Mouse (Mus musculus) myocyte (in vitro differentiated cells): ENCODE results near the gene Taf1c. TPM values are rescaled to one million over a fixed set of nuclear protein-coding genes. Genes with fewer than 3 reads are reported as not detected.

Experiments used
- H3K27me3 ChIP-seq: one replicate; pipeline ENCODE4 v1.6.1; 2011; ENCODE audit not compliant: control insufficient read depth, insufficient read depth, insufficient read length
- H3K36me3 ChIP-seq: one replicate; pipeline ENCODE4 v1.6.1; 2011; ENCODE audit not compliant: control insufficient read depth, insufficient read depth
- H3K4me2 ChIP-seq: one replicate; pipeline ENCODE4 v1.6.1; 2011; ENCODE audit warnings: low read depth, control low read depth
- H3K4me3 ChIP-seq: one replicate; pipeline ENCODE4 v1.5.1; 2011; ENCODE audit warnings: mild to moderate bottlenecking, control low read depth, moderate library complexity
- H3K79me2 ChIP-seq: one replicate; pipeline ENCODE4 v1.6.1; 2011; ENCODE audit not compliant: control insufficient read depth, insufficient read depth
- H3ac ChIP-seq: one replicate; pipeline ENCODE4 v1.6.1; 2011; ENCODE audit not compliant: control insufficient read depth, insufficient read length
- CEBPB ChIP-seq: IDR thresholded peaks from 2 replicates; pipeline ENCODE4 v1.6.1; 2011; ENCODE audit warnings: mild to moderate bottlenecking, moderate library complexity; ENCODE audit not compliant: poor library complexity, insufficient read depth, severe bottlenecking
- E2F4 ChIP-seq: IDR thresholded peaks from one replicate; pipeline ENCODE4 v1.6.1; 2011; ENCODE audit warnings: mild to moderate bottlenecking, control low read depth, moderate library complexity; ENCODE audit not compliant: insufficient read depth
- MAX ChIP-seq: IDR thresholded peaks from one replicate; pipeline ENCODE4 v1.6.1; 2011; ENCODE audit warnings: low read depth, mild to moderate bottlenecking, control low read depth
- MYOD1 ChIP-seq, 3 experiments: IDR thresholded peaks; one replicate each; pipeline ENCODE4 v1.6.1; 2011; ENCODE audit warnings: control low read depth in 2 of 3, low read depth in 2 of 3, mild to moderate bottlenecking in 2 of 3, moderate library complexity in 1 of 3; ENCODE audit not compliant: insufficient read length in 2 of 3, control insufficient read depth in 1 of 3
- MYOG ChIP-seq, 3 experiments: IDR thresholded peaks; one replicate each; pipeline ENCODE4 v1.6.1; 2011; ENCODE audit warnings: control low read depth in 2 of 3, low read depth in 2 of 3, mild to moderate bottlenecking in 2 of 3; ENCODE audit not compliant: insufficient read length in 2 of 3, control insufficient read depth in 1 of 3, insufficient read depth in 1 of 3
- POLR2A ChIP-seq: IDR thresholded peaks from one replicate; pipeline ENCODE4 v1.6.1; 2011; ENCODE audit warnings: low read depth, mild to moderate bottlenecking, control low read depth, moderate library complexity; ENCODE audit not compliant: insufficient read length
- POLR2AphosphoS2 ChIP-seq: IDR thresholded peaks from one replicate; pipeline ENCODE4 v1.6.1; 2011; ENCODE audit warnings: low read depth, control low read depth; ENCODE audit not compliant: insufficient read length
- REST ChIP-seq: IDR thresholded peaks from one replicate; pipeline ENCODE4 v1.6.1; 2011; ENCODE audit warnings: mild to moderate bottlenecking, control low read depth, moderate library complexity; ENCODE audit not compliant: insufficient read depth, insufficient read length
- SRF ChIP-seq: IDR thresholded peaks from one replicate; pipeline ENCODE4 v1.6.1; 2011; ENCODE audit warnings: low read depth; ENCODE audit not compliant: control insufficient read depth, insufficient read length
- TCF12 ChIP-seq: IDR thresholded peaks from one replicate; pipeline ENCODE4 v1.6.1; 2011; ENCODE audit warnings: mild to moderate bottlenecking, control low read depth; ENCODE audit not compliant: poor library complexity, insufficient read depth, severe bottlenecking
- TCF3 ChIP-seq: IDR thresholded peaks from one replicate; pipeline ENCODE4 v1.6.1; 2011; ENCODE audit warnings: low read depth, control low read depth; ENCODE audit not compliant: insufficient read length
- USF1 ChIP-seq: IDR thresholded peaks from one replicate; pipeline ENCODE4 v1.6.1; 2011; ENCODE audit warnings: low read depth, mild to moderate bottlenecking, control low read depth, moderate library complexity
- polyA plus RNA-seq: library from polyadenylated mRNA; unstranded; fragments of >200 nt; fragmentation: generic; extraction: Trizol; gene quantifications from one replicate; pipeline ENCODE4 v1.2.1, GENCODE M21; 2012; ENCODE audit warnings: missing spikeins

Taf1c gene
- polyA plus RNA-seq, 1 experiment, result 6.8 TPM

GRCm38 (mm10) chr8:119615096-119615495 lies 10.1 kb upstream of the Taf1c start:
- peaks cover 65% of the 10 kb centered on the region for H3K27me3 ChIP-seq
- H3ac ChIP-seq, result no peak overlapping the region
- no peak overlapping the region for H3K4me3 ChIP-seq
- TF ChIP-seq POLR2AphosphoS2 (no peak), TCF12 (no peak), POLR2A (no peak), CEBPB (no peak), REST (no peak), TCF3 (no peak), MYOG (IDR thresholded peaks at IDR 0.05; ENCODE audit: control insufficient read depth in 1 of 3, insufficient read depth in 1 of 3, insufficient read length in 2 of 3, low read depth in 2 of 3) (no peak), MYOD1 (IDR thresholded peaks at IDR 0.05; ENCODE audit: control insufficient read depth in 1 of 3, insufficient read length in 2 of 3, low read depth in 2 of 3) (no peak)
- no peak overlapping the region for H3K4me2 ChIP-seq
- no peaks in the 10 kb centered on the region for H3K79me2 ChIP-seq
- no peaks in the 10 kb centered on the region for H3K36me3 ChIP-seq

GRCm38 (mm10) chr8:119612471-119612870 lies 7.4 kb upstream of the Taf1c start, which contains the start of gene Adad2:
Gene Adad2 (plus strand): TSS chr8:119612747.
- no peak within 1 kb of the TSS for H3ac ChIP-seq
- no peak within 1 kb of the TSS for H3K4me3 ChIP-seq
- peaks cover 50% of the 10 kb centered on the region for H3K27me3 ChIP-seq
- no peaks in the 10 kb centered on the region for H3K79me2 ChIP-seq
- no peak within 1 kb of the TSS for H3K4me2 ChIP-seq
- no peaks in the 10 kb centered on the region for H3K36me3 ChIP-seq
- no peak for TF ChIP-seq USF1
- TF ChIP-seq CEBPB, result no peak
- TF ChIP-seq TCF12, result no peak
- TF ChIP-seq MYOG (IDR thresholded peaks at IDR 0.05; ENCODE audit: control insufficient read depth in 1 of 3, insufficient read depth in 1 of 3, insufficient read length in 2 of 3, low read depth in 2 of 3), result no peak
- TF ChIP-seq POLR2A, result no peak
- TF ChIP-seq MAX, result no peak
- TF ChIP-seq POLR2AphosphoS2, result no peak
- TF ChIP-seq SRF, result no peak
- no peak for TF ChIP-seq TCF3
- no peak for TF ChIP-seq E2F4
- no peak for TF ChIP-seq REST
- no peak for TF ChIP-seq MYOD1 (IDR thresholded peaks at IDR 0.05; ENCODE audit: control insufficient read depth in 1 of 3, insufficient read length in 2 of 3, low read depth in 2 of 3)

GRCm38 (mm10) chr8:119606224-119606623 lies 1.2 kb upstream of the Taf1c start:
- Histone ChIP-seq H3K4me3 (no peak overlapping the region), H3ac (no peak overlapping the region), H3K36me3 (no peaks in the 10 kb centered on the region), H3K4me2 (no peak overlapping the region), H3K79me2 (peaks cover 10% of the 10 kb centered on the region), H3K27me3 (no peaks in the 10 kb centered on the region)
- TF ChIP-seq REST, result no peak
- no peak for TF ChIP-seq SRF
- no peak for TF ChIP-seq MYOD1 (IDR thresholded peaks at IDR 0.05; ENCODE audit: control insufficient read depth in 1 of 3, insufficient read length in 2 of 3, low read depth in 2 of 3)
- no peak for TF ChIP-seq MAX
- TF ChIP-seq MYOG (IDR thresholded peaks at IDR 0.05; ENCODE audit: control insufficient read depth in 1 of 3, insufficient read depth in 1 of 3, insufficient read length in 2 of 3, low read depth in 2 of 3), result no peak
- TF ChIP-seq CEBPB, result no peak
- TF ChIP-seq TCF3, result no peak
- no peak for TF ChIP-seq TCF12
- TF ChIP-seq POLR2A, result no peak
- TF ChIP-seq POLR2AphosphoS2, result no peak
- no peak for TF ChIP-seq E2F4
- no peak for TF ChIP-seq USF1

- Histone ChIP-seq H3K36me3 (no peaks in the 10 kb centered on the region), H3K4me3 (peak overlapping the region; percentile 69), H3ac (peak overlapping the region; percentile 40), H3K27me3 (no peaks in the 10 kb centered on the region), H3K4me2 (peak overlapping the region; percentile 95), H3K79me2 (peaks cover 10% of the 10 kb centered on the region)
- TF ChIP-seq MYOD1 (IDR thresholded peaks at IDR 0.05; ENCODE audit: control insufficient read depth in 1 of 3, insufficient read length in 2 of 3, low read depth in 2 of 3) (no peak), POLR2A (no peak), USF1 (no peak), MAX (no peak), SRF (no peak), CEBPB (no peak)
Observed at GRCm38 (mm10) chr8:119604398-119604803, 621 bp downstream of the Taf1c start.

GRCm38 (mm10) chr8:119603771-119604170 lies 1.3 kb downstream of the Taf1c start:
- Histone ChIP-seq H3K4me3 (peak overlapping the region; percentile 69), H3K79me2 (peaks cover 10% of the 10 kb centered on the region), H3ac (peak overlapping the region; percentile 40), H3K27me3 (no peaks in the 10 kb centered on the region), H3K4me2 (peak overlapping the region; percentile 95), H3K36me3 (no peaks in the 10 kb centered on the region)
- no peak for TF ChIP-seq E2F4
- TF ChIP-seq SRF, result no peak
- no peak for TF ChIP-seq MYOG (IDR thresholded peaks at IDR 0.05; ENCODE audit: control insufficient read depth in 1 of 3, insufficient read depth in 1 of 3, insufficient read length in 2 of 3, low read depth in 2 of 3)
- no peak for TF ChIP-seq MYOD1 (IDR thresholded peaks at IDR 0.05; ENCODE audit: control insufficient read depth in 1 of 3, insufficient read length in 2 of 3, low read depth in 2 of 3)
- TF ChIP-seq TCF12, result no peak
- TF ChIP-seq USF1, result no peak
- TF ChIP-seq TCF3, result no peak
- TF ChIP-seq MAX, result no peak
- TF ChIP-seq POLR2AphosphoS2, result no peak
- no peak for TF ChIP-seq REST
- no peak for TF ChIP-seq POLR2A
- TF ChIP-seq CEBPB, result no peak
